Mouse (Mus musculus) midbrain, postnatal 0 days (tissue): ENCODE data around the gene Lefty1. TPM values are rescaled to one million over a fixed set of nuclear protein-coding genes. Genes with fewer than 3 reads are reported as not detected.
A peak's percentile ranks its signal among the peaks of the same experiment; 100 is the strongest.

Experiments used
- ATAC-seq: fragments of 200-750 bp; cut with Nextera tagmentation; 2 replicates; pipeline ENCODE4 v1.8.0; 2017; ENCODE audit warnings: moderate number of reproducible peaks, mild to moderate bottlenecking, moderate TSS enrichment, moderate library complexity; ENCODE audit not compliant: low FRiP score
- DNase-seq: peaks from one replicate; pipeline ENCODE4 v3.0.0-alpha.2; 2015; ENCODE audit warnings: low spot score
- H3K27ac ChIP-seq: fragments of 300-500 bp; sonication (generic); 2 replicates; pipeline ENCODE4 v1.5.1; 2014; ENCODE audit warnings: low read depth, mild to moderate bottlenecking, low read length, mixed read lengths
- H3K27me3 ChIP-seq: fragments of 300-500 bp; sonication (generic); 2 replicates; pipeline ENCODE4 v1.6.1; 2014; ENCODE audit warnings: low read length, control low read depth, mixed read lengths; ENCODE audit not compliant: insufficient read depth
- H3K36me3 ChIP-seq: fragments of 300-500 bp; sonication (generic); 2 replicates; pipeline ENCODE4 v1.6.1; 2014; ENCODE audit warnings: low read length, control low read depth, mixed read lengths; ENCODE audit not compliant: insufficient read depth
- H3K4me1 ChIP-seq: fragments of 300-500 bp; sonication (generic); 2 replicates; pipeline ENCODE4 v1.6.1; 2014; ENCODE audit warnings: mild to moderate bottlenecking, control low read depth, antibody characterized with exemption, low read length, mixed read lengths; ENCODE audit not compliant: insufficient read depth
- H3K4me2 ChIP-seq: fragments of 300-500 bp; sonication (generic); 2 replicates; pipeline ENCODE4 v1.6.1; 2014; ENCODE audit warnings: low read depth, mild to moderate bottlenecking, low read length, mixed read lengths; ENCODE audit not compliant: poor library complexity, severe bottlenecking
- H3K4me3 ChIP-seq: fragments of 300-500 bp; sonication (generic); 2 replicates; pipeline ENCODE4 v1.5.1; 2014; ENCODE audit warnings: low read depth, mild to moderate bottlenecking, low read length, moderate library complexity
- H3K9ac ChIP-seq: fragments of 300-500 bp; sonication (generic); replicated peaks from 2 replicates; pipeline ENCODE4 v1.6.1; 2014; ENCODE audit warnings: mild to moderate bottlenecking, low read length, moderate library complexity, mixed read lengths; ENCODE audit not compliant: poor library complexity, severe bottlenecking
- H3K9me3 ChIP-seq: fragments of 300-500 bp; sonication (generic); 2 replicates; pipeline ENCODE4 v1.6.1; 2016; ENCODE audit warnings: low read length, control low read depth
- CTCF ChIP-seq: IDR thresholded peaks from 2 replicates; pipeline ENCODE4 v1.5.1; 2016; ENCODE audit warnings: antibody characterized with exemption, mild to moderate bottlenecking
- WGBS: fragments of 180-500 bp; shearing (Covaris S2); extraction: QIAGEN DNeasy Blood & Tissue Kit; methylation state at CpG from one replicate; pipeline ENCODE4 v1.1.7; 2014; 5-methylcytosine and 5-hydroxymethylcytosine counted together
- polyA plus RNA-seq: library from polyadenylated mRNA; unstranded; fragments of >200 nt; fragmentation: Nextera tagmentation; extraction: Ambion mirVana; gene quantifications from 2 replicates; pipeline ENCODE4 v1.2.1, GENCODE M21; 2015
- total RNA-seq: library from RNA; depleted of rRNA; stranded (reverse); fragments of >200 nt; gene quantifications from 2 replicates; pipeline ENCODE4 v1.2.3, GENCODE M21; 2014; rRNA removed

The Lefty1 gene
- total and polyA plus RNA-seq, 2 experiments from 2014 or later, result 0.38 to 0.41 TPM

GRCm38 (mm10) chr1:180986701-180987100 lies 51.9 kb downstream of the Lefty1 start:
- no peaks in the 10 kb centered on the region; the same call in 1 of the 2 replicates for H3K4me1 ChIP-seq
- H3K36me3 ChIP-seq, result no peaks in the 10 kb centered on the region
- ATAC-seq (no peak), DNase-seq (no peak)
- no peaks in the 10 kb centered on the region for H3K27me3 ChIP-seq
- no peaks in the 10 kb centered on the region for H3K9me3 ChIP-seq
- no peak overlapping the region for H3K4me3 ChIP-seq
- WGBS, result 92% methylated on average over 8 of the region's 8 CpGs
- no peak overlapping the region for H3K9ac ChIP-seq
- peak; percentile 32; the same call in 1 of the 2 replicates for TF ChIP-seq CTCF
- H3K4me2 ChIP-seq, result no peak overlapping the region
- no peak overlapping the region for H3K27ac ChIP-seq

GRCm38 (mm10) chr1:180987759-180988158 lies 52.9 kb downstream of the Lefty1 start:
- TF ChIP-seq CTCF, result peak; percentile 97
- H3K9ac ChIP-seq, result no peak overlapping the region
- no peak overlapping the region for H3K27ac ChIP-seq
- H3K27me3 ChIP-seq, result no peaks in the 10 kb centered on the region
- WGBS, result 3% methylated on average over 9 of the region's 9 CpGs
- peak overlapping the region; percentile 28; the same call in 1 of the 2 replicates for H3K4me2 ChIP-seq
- H3K4me1 ChIP-seq, result no peaks in the 10 kb centered on the region; the same call in 1 of the 2 replicates
- H3K9me3 ChIP-seq, result no peaks in the 10 kb centered on the region
- peak; percentile 83 for DNase-seq
- H3K4me3 ChIP-seq, result no peak overlapping the region
- H3K36me3 ChIP-seq, result no peaks in the 10 kb centered on the region
- ATAC-seq, result peak; percentile 20; the same call in 1 of the 2 replicates

Other genes with a start within 250 kb of the Lefty1 start
- gene Mixl1, start 238.0 kb upstream of the Lefty1 start, total RNA-seq, result not detected in 2 replicates
- 0.10 and 0.17 TPM in 2 replicates for gene Mixl1, start 238.0 kb upstream of the Lefty1 start, polyA plus RNA-seq
- gene Acbd3, start 209.0 kb upstream of the Lefty1 start, total RNA-seq, result 30.0 and 42.5 TPM in 2 replicates
- gene Acbd3, start 209.0 kb upstream of the Lefty1 start, polyA plus RNA-seq, result 15.8 and 18.8 TPM in 2 replicates
- 1,783 and 3,084 TPM in 2 replicates for gene H3f3a, start 121.1 kb upstream of the Lefty1 start, total RNA-seq
- 1,997 and 2,039 TPM in 2 replicates for gene H3f3a, start 121.1 kb upstream of the Lefty1 start, polyA plus RNA-seq
- 12.8 and 15.3 TPM in 2 replicates for gene Sde2, start 83.9 kb upstream of the Lefty1 start, total RNA-seq
- 20.7 and 24.2 TPM in 2 replicates for gene Sde2, start 83.9 kb upstream of the Lefty1 start, polyA plus RNA-seq
- gene Lefty2, start 41.9 kb upstream of the Lefty1 start, total RNA-seq, result 3.0 and 12.8 TPM in 2 replicates
- gene Lefty2, start 41.9 kb upstream of the Lefty1 start, polyA plus RNA-seq, result 7.7 and 8.6 TPM in 2 replicates
- 48.5 and 50.5 TPM in 2 replicates for gene Pycr2, start 30.7 kb upstream of the Lefty1 start, total RNA-seq
- 60.5 and 63.7 TPM in 2 replicates for gene Pycr2, start 30.7 kb upstream of the Lefty1 start, polyA plus RNA-seq
- gene Tmem63a, start 7.3 kb downstream of the Lefty1 start, total RNA-seq, result 4.8 and 6.4 TPM in 2 replicates
- 1.3 and 1.7 TPM in 2 replicates for gene Tmem63a, start 7.3 kb downstream of the Lefty1 start, polyA plus RNA-seq
- 11.8 and 13.8 TPM in 2 replicates for gene Ephx1, start 85.9 kb downstream of the Lefty1 start, total RNA-seq
- gene Ephx1, start 85.9 kb downstream of the Lefty1 start, polyA plus RNA-seq, result 9.7 and 10.6 TPM in 2 replicates
- not detected in 2 replicates for gene 9130409I23Rik, start 116.2 kb downstream of the Lefty1 start, total RNA-seq
- gene 9130409I23Rik, start 116.2 kb downstream of the Lefty1 start, polyA plus RNA-seq, result not detected in 2 replicates
- 25.6 and 36.3 TPM in 2 replicates for gene Nvl, start 209.2 kb downstream of the Lefty1 start, total RNA-seq
- gene Nvl, start 209.2 kb downstream of the Lefty1 start, polyA plus RNA-seq, result 29.4 and 32.7 TPM in 2 replicates
- gene Cnih4, start 209.7 kb downstream of the Lefty1 start, total RNA-seq, result 11.9 and 17.4 TPM in 2 replicates
- 43.1 and 45.7 TPM in 2 replicates for gene Cnih4, start 209.7 kb downstream of the Lefty1 start, polyA plus RNA-seq